Mouse (Mus musculus): ENCODE measurements around the gene Wdr70. TPM values are rescaled to one million over a fixed set of nuclear protein-coding genes. Genes with fewer than 3 reads are reported as not detected.

Gene Wdr70
- polyA plus RNA-seq, 1 experiment, result 50.5 TPM

DNA sequence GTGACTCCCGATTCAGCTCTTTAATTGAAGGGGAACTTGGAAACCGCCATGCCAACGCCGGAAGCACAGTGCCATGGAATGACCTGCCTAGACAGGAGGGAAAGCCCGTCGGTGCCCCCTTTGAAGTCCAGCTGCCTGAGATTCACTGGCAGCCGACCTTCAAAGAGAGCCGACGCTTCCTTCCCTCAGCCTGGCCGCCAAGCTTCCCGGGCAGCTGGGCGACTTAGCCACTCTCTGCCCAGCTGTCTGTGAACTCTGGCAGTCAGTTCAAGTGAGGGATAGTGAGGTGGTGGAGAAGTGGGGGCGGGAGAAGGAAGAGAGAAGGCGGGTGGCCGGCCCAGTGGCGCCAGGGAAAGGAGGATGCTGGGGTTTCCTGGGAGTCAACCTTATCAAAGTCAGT lies 164.9 kb downstream of the Wdr70 start:
- TF ChIP-seq TCF12 (IDR thresholded peaks at IDR 0.05; ENCODE audit: insufficient read depth, poor library complexity, severe bottlenecking) (peak; percentile 70), SRF (IDR thresholded peaks at IDR 0.05; ENCODE audit: control insufficient read depth, insufficient read length, low read depth) (no peak), MYOG (IDR thresholded peaks at IDR 0.05; ENCODE audit: control insufficient read depth in 1 of 3, insufficient read depth in 1 of 3, insufficient read length in 2 of 3, low read depth in 2 of 3) (peak; percentile 59 to 88 (median 71)), MYOD1 (IDR thresholded peaks at IDR 0.05; ENCODE audit: control insufficient read depth in 1 of 3, insufficient read length in 2 of 3, low read depth in 2 of 3) (peak in 2 of 3 experiments; percentile 66 to 89)
- H3K79me2 ChIP-seq (ENCODE audit: control insufficient read depth, insufficient read depth), result no peaks in the 10 kb centered on the region
- H3ac ChIP-seq (ENCODE audit: control insufficient read depth, insufficient read length), result no peak overlapping the region
- H3K36me3 ChIP-seq (ENCODE audit: control insufficient read depth, insufficient read depth), result no peaks in the 10 kb centered on the region
- H3K27me3 ChIP-seq (ENCODE audit: control insufficient read depth, insufficient read depth, insufficient read length), result no peaks in the 10 kb centered on the region
- H3K4me3 ChIP-seq, result no peak overlapping the region
- peak overlapping the region; percentile 3 for H3K4me2 ChIP-seq (ENCODE audit: low read depth)

DNA sequence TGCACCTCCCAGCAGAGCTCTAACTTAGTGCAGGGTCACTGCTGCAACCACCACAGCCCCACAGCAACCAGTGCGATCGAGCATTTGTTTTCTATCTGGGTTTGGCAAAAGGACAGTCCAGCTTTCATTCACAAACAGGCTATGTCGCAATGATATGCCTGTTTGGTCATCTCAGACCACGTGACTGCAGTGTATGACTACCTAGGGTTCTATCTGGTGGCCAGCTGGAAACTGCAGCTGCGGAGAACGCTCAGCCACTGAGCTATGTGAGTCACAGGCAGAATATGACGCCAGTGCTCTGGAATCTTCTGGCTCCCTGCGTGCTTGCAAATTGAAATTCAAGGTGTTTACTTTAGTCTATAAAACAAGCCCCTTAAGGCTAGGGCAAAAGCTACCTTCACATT lies 167.4 kb downstream of the Wdr70 start:
- peak overlapping the region; percentile 73 for H3K4me2 ChIP-seq (ENCODE audit: low read depth)

DNA sequence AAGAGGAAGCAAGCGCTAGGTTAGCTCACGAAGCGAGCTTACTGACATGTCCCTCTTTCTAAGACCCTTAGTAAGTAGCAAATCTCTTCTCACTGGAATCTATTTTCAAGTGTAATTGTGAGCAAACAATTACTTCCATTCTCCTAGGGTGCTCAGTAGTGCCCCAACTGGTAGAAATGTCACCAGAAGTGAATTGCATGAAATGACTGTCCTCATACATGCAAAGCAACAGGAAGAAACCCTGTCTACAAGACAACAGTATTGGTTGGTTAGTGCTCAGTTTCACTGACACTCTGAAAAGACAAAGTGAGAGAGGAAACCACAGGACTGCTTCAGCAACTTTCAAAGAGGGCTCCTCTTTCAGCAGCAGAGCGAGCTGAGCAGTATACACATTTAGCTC lies 173.6 kb downstream of the Wdr70 start:
- Histone ChIP-seq H3K4me2 (ENCODE audit: low read depth) (no peak overlapping the region), H3K4me3 (no peak overlapping the region), H3K27me3 (ENCODE audit: control insufficient read depth, insufficient read depth, insufficient read length) (no peaks in the 10 kb centered on the region), H3ac (ENCODE audit: control insufficient read depth, insufficient read length) (no peak overlapping the region), H3K79me2 (ENCODE audit: control insufficient read depth, insufficient read depth) (no peaks in the 10 kb centered on the region), H3K36me3 (ENCODE audit: control insufficient read depth, insufficient read depth) (peaks cover 7% of the 10 kb centered on the region)
- TF ChIP-seq TCF3 (IDR thresholded peaks at IDR 0.05; ENCODE audit: insufficient read length, low read depth), result no peak
- TF ChIP-seq TCF12 (IDR thresholded peaks at IDR 0.05; ENCODE audit: insufficient read depth, poor library complexity, severe bottlenecking), result no peak
- no peak for TF ChIP-seq POLR2AphosphoS2 (IDR thresholded peaks at IDR 0.05; ENCODE audit: insufficient read length, low read depth)
- no peak for TF ChIP-seq MYOG (IDR thresholded peaks at IDR 0.05; ENCODE audit: control insufficient read depth in 1 of 3, insufficient read depth in 1 of 3, insufficient read length in 2 of 3, low read depth in 2 of 3)

More for the DNA sequence above, 167.4 kb downstream of the Wdr70 start:
- peak; percentile 28 to 91 (median 82) for TF ChIP-seq MYOG (IDR thresholded peaks at IDR 0.05; ENCODE audit: control insufficient read depth in 1 of 3, insufficient read depth in 1 of 3, insufficient read length in 2 of 3, low read depth in 2 of 3)
- TF ChIP-seq POLR2A (IDR thresholded peaks at IDR 0.05; ENCODE audit: insufficient read length, low read depth), result no peak
- TF ChIP-seq TCF12 (IDR thresholded peaks at IDR 0.05; ENCODE audit: insufficient read depth, poor library complexity, severe bottlenecking), result peak; percentile 91
- peak; percentile 100 for TF ChIP-seq CEBPB (IDR thresholded peaks at IDR 0.05; ENCODE audit: insufficient read depth, poor library complexity, severe bottlenecking)
- peak; percentile 100 for TF ChIP-seq USF1 (IDR thresholded peaks at IDR 0.05; ENCODE audit: low read depth)
- peak; percentile 87 to 93 (median 89) for TF ChIP-seq MYOD1 (IDR thresholded peaks at IDR 0.05; ENCODE audit: control insufficient read depth in 1 of 3, insufficient read length in 2 of 3, low read depth in 2 of 3)
- TF ChIP-seq REST (IDR thresholded peaks at IDR 0.05; ENCODE audit: insufficient read depth, insufficient read length), result no peak
- TF ChIP-seq SRF (IDR thresholded peaks at IDR 0.05; ENCODE audit: control insufficient read depth, insufficient read length, low read depth), result no peak
- TF ChIP-seq E2F4 (IDR thresholded peaks at IDR 0.05; ENCODE audit: insufficient read depth), result no peak
- TF ChIP-seq MAX (IDR thresholded peaks at IDR 0.05; ENCODE audit: low read depth), result peak; percentile 48
- peak; percentile 81 for TF ChIP-seq TCF3 (IDR thresholded peaks at IDR 0.05; ENCODE audit: insufficient read length, low read depth)
- no peak overlapping the region for H3ac ChIP-seq (ENCODE audit: control insufficient read depth, insufficient read length)
- no peaks in the 10 kb centered on the region for H3K79me2 ChIP-seq (ENCODE audit: control insufficient read depth, insufficient read depth)
- H3K36me3 ChIP-seq (ENCODE audit: control insufficient read depth, insufficient read depth), result no peaks in the 10 kb centered on the region
- H3K27me3 ChIP-seq (ENCODE audit: control insufficient read depth, insufficient read depth, insufficient read length), result no peaks in the 10 kb centered on the region
- no peak overlapping the region for H3K4me3 ChIP-seq

DNA sequence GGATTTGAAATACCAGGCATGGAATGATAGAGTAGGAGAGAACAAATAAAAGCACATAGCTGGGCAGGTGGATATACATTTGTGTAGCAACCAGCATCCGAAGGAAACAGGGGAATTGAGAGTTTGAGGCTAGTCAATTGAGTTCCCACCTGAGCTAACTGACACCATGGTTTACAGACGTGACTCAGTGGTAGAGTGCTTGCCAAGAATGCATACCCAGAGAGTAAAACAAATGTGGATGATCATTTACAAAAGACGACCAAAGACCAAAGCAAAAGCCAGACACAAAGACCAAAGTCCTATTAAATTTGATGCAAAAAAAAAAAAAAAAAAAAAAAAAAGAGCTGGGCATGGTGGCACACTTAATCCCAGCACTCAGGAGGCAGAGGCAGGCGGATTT lies 175.7 kb downstream of the Wdr70 start:
- H3K4me3 ChIP-seq, result no peak overlapping the region
- no peak overlapping the region for H3ac ChIP-seq (ENCODE audit: control insufficient read depth, insufficient read length)
- H3K36me3 ChIP-seq (ENCODE audit: control insufficient read depth, insufficient read depth), result peaks cover 11% of the 10 kb centered on the region
- H3K79me2 ChIP-seq (ENCODE audit: control insufficient read depth, insufficient read depth), result no peaks in the 10 kb centered on the region
- H3K4me2 ChIP-seq (ENCODE audit: low read depth), result no peak overlapping the region
- no peaks in the 10 kb centered on the region for H3K27me3 ChIP-seq (ENCODE audit: control insufficient read depth, insufficient read depth, insufficient read length)
- TF ChIP-seq POLR2A (IDR thresholded peaks at IDR 0.05; ENCODE audit: insufficient read length, low read depth), result no peak
- TF ChIP-seq TCF12 (IDR thresholded peaks at IDR 0.05; ENCODE audit: insufficient read depth, poor library complexity, severe bottlenecking), result no peak
- no peak for TF ChIP-seq POLR2AphosphoS2 (IDR thresholded peaks at IDR 0.05; ENCODE audit: insufficient read length, low read depth)
- TF ChIP-seq CEBPB (IDR thresholded peaks at IDR 0.05; ENCODE audit: insufficient read depth, poor library complexity, severe bottlenecking), result no peak
- TF ChIP-seq TCF3 (IDR thresholded peaks at IDR 0.05; ENCODE audit: insufficient read length, low read depth), result no peak
- TF ChIP-seq REST (IDR thresholded peaks at IDR 0.05; ENCODE audit: insufficient read depth, insufficient read length), result no peak
- no peak for TF ChIP-seq MYOG (IDR thresholded peaks at IDR 0.05; ENCODE audit: control insufficient read depth in 1 of 3, insufficient read depth in 1 of 3, insufficient read length in 2 of 3, low read depth in 2 of 3)
- no peak for TF ChIP-seq SRF (IDR thresholded peaks at IDR 0.05; ENCODE audit: control insufficient read depth, insufficient read length, low read depth)
- no peak for TF ChIP-seq MYOD1 (IDR thresholded peaks at IDR 0.05; ENCODE audit: control insufficient read depth in 1 of 3, insufficient read length in 2 of 3, low read depth in 2 of 3)
- TF ChIP-seq MAX (IDR thresholded peaks at IDR 0.05; ENCODE audit: low read depth), result no peak
- TF ChIP-seq USF1 (IDR thresholded peaks at IDR 0.05; ENCODE audit: low read depth), result no peak
- TF ChIP-seq E2F4 (IDR thresholded peaks at IDR 0.05; ENCODE audit: insufficient read depth), result no peak

DNA sequence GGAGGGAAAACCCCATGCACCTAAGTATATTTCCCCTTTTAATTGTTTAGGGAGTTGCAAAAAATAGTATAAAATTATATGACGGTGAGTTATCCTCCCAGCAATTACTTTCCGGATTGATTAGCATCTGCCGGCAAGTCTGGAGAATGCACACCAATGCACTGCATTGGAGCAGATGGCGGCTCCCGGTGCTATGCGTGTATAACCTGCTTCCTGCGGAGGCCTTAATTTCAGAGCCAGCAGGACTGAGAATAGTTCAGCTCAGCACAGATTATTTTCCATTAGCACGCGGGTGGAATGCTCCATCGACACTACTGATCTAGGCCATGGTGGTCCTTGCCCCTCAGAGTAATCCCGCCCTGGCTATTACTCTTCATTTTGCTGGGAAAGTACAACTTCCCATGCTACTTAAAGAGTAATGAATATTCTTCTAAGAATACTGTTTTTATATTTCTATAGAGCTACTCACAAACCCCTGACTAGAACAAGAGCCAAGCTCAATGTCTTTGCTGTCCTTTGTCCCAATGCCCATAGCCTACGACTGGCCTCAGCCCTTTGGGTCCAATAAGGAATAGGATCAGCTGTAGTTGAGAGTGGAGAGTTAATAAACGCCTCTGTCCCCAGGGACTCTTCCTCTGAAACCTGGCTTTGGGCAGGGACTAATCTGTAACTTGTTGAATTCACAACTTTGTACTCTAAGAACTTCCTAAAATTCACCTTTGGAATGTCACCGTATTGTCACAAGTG lies 176.5 kb downstream of the Wdr70 start:
- no peak overlapping the region for H3ac ChIP-seq (ENCODE audit: control insufficient read depth, insufficient read length)
- no peak overlapping the region for H3K4me2 ChIP-seq (ENCODE audit: low read depth)

More for the DNA sequence above, 176.5 kb downstream of the Wdr70 start:
- Histone ChIP-seq H3K27me3 (ENCODE audit: control insufficient read depth, insufficient read depth, insufficient read length) (no peaks in the 10 kb centered on the region), H3K4me3 (no peak overlapping the region), H3K79me2 (ENCODE audit: control insufficient read depth, insufficient read depth) (no peaks in the 10 kb centered on the region), H3K36me3 (ENCODE audit: control insufficient read depth, insufficient read depth) (peaks cover 14% of the 10 kb centered on the region)
- TF ChIP-seq TCF12 (IDR thresholded peaks at IDR 0.05; ENCODE audit: insufficient read depth, poor library complexity, severe bottlenecking) (no peak), REST (IDR thresholded peaks at IDR 0.05; ENCODE audit: insufficient read depth, insufficient read length) (no peak), POLR2A (IDR thresholded peaks at IDR 0.05; ENCODE audit: insufficient read length, low read depth) (no peak), MAX (IDR thresholded peaks at IDR 0.05; ENCODE audit: low read depth) (no peak), USF1 (IDR thresholded peaks at IDR 0.05; ENCODE audit: low read depth) (no peak), CEBPB (IDR thresholded peaks at IDR 0.05; ENCODE audit: insufficient read depth, poor library complexity, severe bottlenecking) (no peak), E2F4 (IDR thresholded peaks at IDR 0.05; ENCODE audit: insufficient read depth) (no peak), TCF3 (IDR thresholded peaks at IDR 0.05; ENCODE audit: insufficient read length, low read depth) (no peak), POLR2AphosphoS2 (IDR thresholded peaks at IDR 0.05; ENCODE audit: insufficient read length, low read depth) (no peak), SRF (IDR thresholded peaks at IDR 0.05; ENCODE audit: control insufficient read depth, insufficient read length, low read depth) (no peak), MYOD1 (IDR thresholded peaks at IDR 0.05; ENCODE audit: control insufficient read depth in 1 of 3, insufficient read length in 2 of 3, low read depth in 2 of 3) (no peak), MYOG (IDR thresholded peaks at IDR 0.05; ENCODE audit: control insufficient read depth in 1 of 3, insufficient read depth in 1 of 3, insufficient read length in 2 of 3, low read depth in 2 of 3) (no peak)
